Mouse (Mus musculus): ENCODE results near the gene Garnl3.
"Not testable (repeated sequence)": the region's sequence is repeated elsewhere in the genome, so short reads cannot be mapped to it uniquely, and the experiment has no call there.

Garnl3 gene

GRCm38 (mm10) chr2:33025040-33025439 is 106.4 kb downstream of the Garnl3 start:
- no peak for DNase-seq (ENCODE audit: low read depth, low spot score)

GRCm38 (mm10) chr2:33024564-33024963 is 106.9 kb downstream of the Garnl3 start:
- peak; percentile 49 for DNase-seq (ENCODE audit: low read depth, low spot score)

DNA sequence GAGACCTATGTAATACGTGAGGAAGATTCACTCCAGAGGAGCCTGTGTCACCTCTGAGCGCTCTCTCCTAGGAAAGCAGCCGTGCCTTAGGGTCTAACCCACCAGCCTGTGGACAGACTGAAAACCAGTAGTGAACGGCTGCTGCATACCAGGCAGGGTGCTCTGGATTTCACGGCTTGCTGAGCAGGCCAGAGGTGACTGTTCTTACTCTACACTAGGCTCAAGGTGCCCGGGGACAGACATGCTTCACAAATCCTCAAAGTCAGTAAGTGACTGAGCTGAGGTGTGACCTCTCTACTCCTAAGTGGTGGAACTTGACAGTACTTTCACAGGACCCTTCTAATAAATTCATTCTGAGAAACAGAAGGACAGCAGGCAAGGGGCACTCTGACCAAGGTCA is 108.6 kb downstream of the Garnl3 start:
- DNase-seq (ENCODE audit: low read depth, low spot score) = no peak

GRCm38 (mm10) chr2:33018026-33018425 is 113.4 kb downstream of the Garnl3 start:
- no peak for DNase-seq (ENCODE audit: low read depth, low spot score)

GRCm38 (mm10) chr2:33017191-33017590 is 114.3 kb downstream of the Garnl3 start:
- no peak for DNase-seq (ENCODE audit: low read depth, low spot score)

DNA sequence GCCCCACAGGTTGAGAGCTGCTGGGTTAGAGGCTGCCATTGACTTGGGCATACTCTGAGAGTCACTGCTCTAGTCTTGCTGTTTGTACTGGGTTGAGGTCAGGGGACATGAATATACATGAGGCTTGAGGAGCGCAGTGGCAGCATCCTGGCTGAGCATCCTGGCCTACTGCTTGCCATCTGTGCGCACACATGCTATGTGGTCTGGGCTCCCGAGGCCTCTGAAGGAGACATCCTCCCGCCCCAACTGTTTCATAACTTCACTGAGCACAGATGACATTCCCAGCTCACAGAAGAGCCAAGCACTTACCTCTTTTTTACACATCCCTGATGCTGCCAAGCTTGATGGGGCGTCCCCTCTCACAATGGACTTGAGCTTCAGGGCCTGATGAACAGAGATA is 116.6 kb downstream of the Garnl3 start:
- DNase-seq (ENCODE audit: low read depth, low spot score) = peak; percentile 99

DNA sequence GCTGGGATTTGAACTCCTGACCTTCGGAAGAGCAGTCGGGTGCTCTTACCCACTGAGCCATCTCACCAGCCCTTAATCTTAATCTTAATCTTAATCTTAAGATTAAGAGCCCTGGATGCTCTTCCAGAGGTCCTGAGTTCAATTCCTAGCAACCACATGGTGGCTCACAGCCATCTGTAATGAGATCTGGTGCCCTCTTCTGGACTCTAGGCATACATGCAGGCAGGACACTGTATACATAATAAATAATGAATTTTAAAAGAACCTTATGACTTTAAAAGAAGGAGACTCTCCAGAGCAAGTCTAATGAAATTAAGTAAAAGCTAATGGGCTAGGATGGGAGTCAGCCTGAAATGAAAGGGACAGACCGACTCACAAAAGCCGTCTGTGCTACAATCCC is 122.4 kb downstream of the Garnl3 start:
- not testable (repeated sequence) for DNase-seq (ENCODE audit: low read depth, low spot score)

- DNase-seq (ENCODE audit: low read depth, low spot score) = peak; percentile 95
These were observed 126.4 kb downstream of the Garnl3 start for GRCm38 (mm10) chr2:33005041-33005440.

DNA sequence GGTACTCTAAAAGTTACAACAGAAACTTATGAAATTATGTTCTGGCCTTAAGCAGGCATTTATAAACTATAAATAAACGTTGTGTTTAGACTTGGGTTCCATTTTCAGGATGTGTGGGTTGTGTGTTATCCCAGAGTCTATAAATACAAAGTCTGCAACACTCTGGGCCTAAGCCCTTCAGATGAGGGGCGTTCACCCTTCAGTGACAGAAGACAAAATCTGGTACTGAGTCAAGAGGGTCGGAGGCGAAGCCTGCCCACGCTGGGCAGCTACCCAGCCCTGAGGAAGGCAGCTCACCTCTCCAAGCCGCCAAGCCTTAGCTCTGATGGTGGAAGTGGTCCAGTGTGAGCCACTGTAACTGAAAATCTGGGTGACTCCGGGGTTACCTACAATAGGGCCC is 129.3 kb downstream of the Garnl3 start:
- DNase-seq (ENCODE audit: low read depth, low spot score) = peak; percentile 73

DNA sequence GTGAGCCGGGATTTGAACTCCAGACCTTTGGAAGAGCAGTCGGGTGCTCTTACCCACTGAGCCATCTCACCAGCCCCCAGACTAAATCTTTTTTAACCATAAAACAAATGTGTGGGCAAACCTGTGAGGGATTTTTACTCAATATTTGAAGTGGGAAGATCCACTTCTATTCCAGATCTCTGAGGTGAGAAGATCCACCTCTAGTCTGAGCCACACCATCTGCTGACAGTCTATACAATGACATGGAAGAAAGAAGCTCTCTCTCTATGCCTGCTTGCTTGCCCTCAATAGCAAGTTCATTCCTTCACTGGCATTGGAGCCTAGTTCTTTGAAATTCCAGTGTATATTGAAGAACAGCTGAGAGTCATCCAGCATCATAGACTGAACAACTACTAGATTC is 131.7 kb downstream of the Garnl3 start:
- peak; percentile 65 for DNase-seq (ENCODE audit: low read depth, low spot score)

DNA sequence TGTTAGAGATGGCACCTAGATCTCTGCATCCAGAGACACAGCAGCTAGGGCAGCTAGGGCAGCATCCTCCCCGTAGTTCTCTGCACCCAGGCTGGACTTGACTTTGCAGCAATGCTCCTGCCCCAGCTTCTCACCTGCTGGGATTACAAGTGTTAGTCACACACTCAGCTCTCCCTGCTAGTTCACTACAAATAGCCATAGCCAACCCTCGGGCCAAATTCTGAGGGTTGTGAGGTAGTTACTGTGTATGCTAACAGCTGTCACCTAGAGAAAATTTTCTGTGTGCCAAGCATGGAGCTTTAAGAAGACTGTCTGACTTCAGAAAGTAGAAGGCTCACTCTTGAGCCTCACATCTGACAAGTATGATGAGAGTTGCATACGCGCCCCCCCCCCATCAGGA is 133.7 kb downstream of the Garnl3 start:
- DNase-seq (ENCODE audit: low read depth, low spot score) = peak; percentile 69

DNA sequence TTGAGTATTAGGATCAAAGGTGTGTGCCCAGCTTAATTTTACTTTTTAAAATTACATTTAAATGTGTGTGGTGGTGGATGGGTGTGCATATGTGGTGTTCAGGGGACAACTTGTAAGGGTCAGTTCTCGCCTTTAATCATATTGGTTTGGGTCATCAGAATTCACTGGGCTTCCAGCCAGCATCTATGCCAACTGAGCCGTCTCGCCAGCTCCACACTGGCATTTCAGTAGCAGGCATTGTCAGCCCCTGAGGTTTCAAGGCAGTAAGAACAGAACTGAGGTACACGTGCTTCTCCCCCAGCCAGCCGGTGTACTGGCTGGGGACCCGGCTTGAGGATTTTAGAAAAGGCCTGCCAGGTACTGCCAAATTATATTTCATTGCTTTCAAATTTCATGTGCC is 134.4 kb downstream of the Garnl3 start:
- peak; percentile 48 for DNase-seq (ENCODE audit: low read depth, low spot score)

DNA sequence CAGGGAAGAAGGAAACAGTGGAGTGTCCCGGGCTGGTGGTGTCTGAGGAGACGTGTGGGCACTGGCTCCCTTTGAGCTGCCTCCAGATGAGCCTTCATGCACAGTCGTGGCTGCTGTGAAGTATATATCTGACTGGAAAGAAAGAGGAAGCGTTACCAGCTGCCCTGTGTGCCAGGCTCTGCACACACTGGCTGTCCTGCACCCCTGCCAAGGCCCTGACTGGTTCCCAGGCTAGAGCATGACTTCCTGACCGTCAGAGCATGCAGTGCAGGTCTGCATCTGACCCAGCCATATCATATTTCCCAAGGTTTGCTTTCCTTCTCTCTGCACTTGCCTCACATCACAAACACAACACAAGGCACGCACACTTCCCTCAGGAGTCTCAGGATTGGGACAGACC is 139.3 kb downstream of the Garnl3 start:
- peak; percentile 36 for DNase-seq (ENCODE audit: low read depth, low spot score)

DNA sequence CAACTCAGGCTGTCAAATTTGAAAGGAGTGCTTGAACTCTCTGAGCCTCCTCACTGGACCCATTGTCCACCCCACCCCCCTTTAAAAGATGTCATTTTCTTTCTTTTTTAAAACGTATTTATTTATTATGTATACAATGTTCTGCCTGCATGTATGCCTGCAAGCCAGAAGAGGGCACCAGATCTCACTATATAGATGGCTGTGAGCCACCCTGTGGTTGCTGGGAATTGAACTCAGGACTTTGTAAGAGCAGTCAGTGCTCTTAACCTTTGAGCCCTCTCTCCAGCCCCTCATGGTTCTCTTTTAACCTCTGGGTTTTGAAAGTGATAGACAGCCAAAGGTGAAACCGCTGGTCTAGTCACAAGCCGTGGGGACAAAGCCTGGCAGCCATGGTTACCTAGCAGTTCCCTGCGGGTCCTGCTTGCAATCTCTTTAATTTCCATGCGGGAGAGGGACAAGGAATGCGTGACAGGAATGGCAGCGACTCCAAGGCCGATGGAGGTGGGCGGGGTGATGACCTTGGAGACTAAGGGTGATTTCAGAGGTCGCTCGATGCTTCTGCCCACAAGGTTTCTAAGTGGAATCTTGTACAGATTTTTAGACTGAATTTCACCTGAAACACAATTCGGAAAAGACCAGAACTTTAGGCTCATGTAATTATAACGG is 141.2 kb downstream of the Garnl3 start:
- peak; percentile 46 for DNase-seq (ENCODE audit: low read depth, low spot score)

DNA sequence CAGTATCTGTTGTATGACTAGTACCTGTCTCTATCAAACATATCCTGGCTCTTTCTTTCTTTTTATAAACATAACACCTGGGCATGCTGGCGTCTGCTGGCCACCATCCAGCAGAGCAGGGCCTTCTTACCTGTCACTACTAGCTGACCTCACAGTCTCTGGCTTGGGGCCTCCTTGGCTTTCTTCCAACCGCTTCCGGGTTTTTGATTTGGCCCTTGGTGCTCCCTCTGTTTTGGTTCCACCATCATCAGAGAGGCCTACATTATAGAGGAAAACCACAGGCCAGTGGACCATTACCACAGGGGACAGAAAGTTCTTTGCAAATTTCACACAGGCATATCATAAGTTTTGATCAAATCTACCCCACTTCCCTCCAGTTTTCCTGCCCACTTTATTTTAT is 142.1 kb downstream of the Garnl3 start:
- peak; percentile 45 for DNase-seq (ENCODE audit: low read depth, low spot score)

GRCm38 (mm10) chr2:32985844-32986243 is 145.6 kb downstream of the Garnl3 start:
- no peak for DNase-seq (ENCODE audit: low read depth, low spot score)

DNA sequence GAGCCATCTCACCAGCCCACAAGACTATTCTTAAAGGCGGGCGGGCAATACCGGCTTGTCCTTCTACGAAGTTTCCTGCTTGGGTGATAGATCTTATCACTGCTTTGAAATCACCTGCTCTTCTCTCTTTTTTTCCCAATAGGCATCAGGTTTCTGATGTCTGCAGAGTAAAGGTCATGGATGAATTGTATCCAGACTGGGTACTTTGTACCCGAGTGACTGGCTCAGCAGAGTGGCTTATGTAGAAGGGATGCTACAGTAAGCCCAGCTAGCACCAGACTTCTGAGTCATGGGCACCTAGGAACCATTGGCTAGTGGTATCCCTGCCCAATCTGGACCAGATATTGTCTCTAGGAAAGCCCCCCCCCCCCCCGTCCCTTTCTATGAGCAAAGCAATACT is 147.8 kb downstream of the Garnl3 start:
- no peak for DNase-seq (ENCODE audit: low read depth, low spot score)

GRCm38 (mm10) chr2:32982700-32983099 is 148.8 kb downstream of the Garnl3 start:
- DNase-seq (ENCODE audit: low read depth, low spot score) = peak; percentile 43

GRCm38 (mm10) chr2:32981725-32982271 is 149.7 kb downstream of the Garnl3 start, which contains the start of gene Slc2a8:
Gene Slc2a8 (minus strand): TSS chr2:32982083.
- DNase-seq (ENCODE audit: low read depth, low spot score) = peak; percentile 99

DNA sequence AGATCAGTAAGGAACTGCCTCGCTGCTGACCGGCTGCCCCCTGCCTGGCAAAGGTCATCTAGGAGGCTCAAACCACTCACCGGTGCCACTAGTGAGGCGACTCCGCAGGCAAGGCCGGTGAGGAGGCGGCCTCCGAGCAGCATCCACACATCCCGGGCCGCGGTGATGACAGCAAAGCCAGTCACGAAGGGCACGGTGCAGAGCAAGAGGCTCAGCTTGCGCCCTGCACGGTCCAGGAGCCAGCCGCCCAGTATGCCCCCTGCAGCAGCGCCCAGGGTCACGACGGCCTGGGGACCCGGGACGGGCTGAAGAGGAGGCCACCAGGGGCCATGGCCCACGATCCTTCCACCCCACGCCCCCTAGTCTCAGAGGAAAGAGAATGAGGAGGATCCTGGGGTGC is 150.2 kb downstream of the Garnl3 start:
- DNase-seq (ENCODE audit: low read depth, low spot score) = peak; percentile 36

DNA sequence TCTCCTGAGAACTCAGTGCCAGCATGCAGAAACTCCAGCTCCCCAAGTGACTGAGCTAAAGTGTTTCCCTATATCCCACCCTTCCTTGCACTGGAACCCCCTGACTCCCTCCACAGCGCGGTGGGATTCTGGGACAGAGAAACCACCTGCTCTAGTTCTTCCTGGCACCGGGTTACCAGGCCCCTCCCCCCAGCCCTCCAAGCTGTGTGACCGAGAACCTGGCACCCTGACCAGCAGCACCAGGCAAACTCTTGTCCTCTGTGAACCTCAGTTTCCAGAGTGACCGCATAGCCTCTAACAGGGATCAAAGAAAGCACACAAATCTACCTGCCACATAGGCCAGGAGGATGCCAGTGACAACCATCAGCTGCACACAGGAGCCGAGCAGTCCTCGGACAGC is 151.8 kb downstream of the Garnl3 start:
- no peak for DNase-seq (ENCODE audit: low read depth, low spot score)

- DNase-seq (ENCODE audit: low read depth, low spot score) = no peak
These were observed 152.8 kb downstream of the Garnl3 start for GRCm38 (mm10) chr2:32978675-32979074.

- no peak for DNase-seq (ENCODE audit: low read depth, low spot score)
These were observed 154.3 kb downstream of the Garnl3 start for GRCm38 (mm10) chr2:32977114-32977513.

GRCm38 (mm10) chr2:32974216-32974615 is 157.2 kb downstream of the Garnl3 start:
- DNase-seq (ENCODE audit: low read depth, low spot score) = no peak
